Mouse (Mus musculus): ENCODE measurements at regions not wholly inside any gene's neighbourhood (a gene's known extent, or its start where the extent isn't known, plus 50 kb on each side); places are given as distances from the start of the nearest gene placed in this dataset.

DNA sequence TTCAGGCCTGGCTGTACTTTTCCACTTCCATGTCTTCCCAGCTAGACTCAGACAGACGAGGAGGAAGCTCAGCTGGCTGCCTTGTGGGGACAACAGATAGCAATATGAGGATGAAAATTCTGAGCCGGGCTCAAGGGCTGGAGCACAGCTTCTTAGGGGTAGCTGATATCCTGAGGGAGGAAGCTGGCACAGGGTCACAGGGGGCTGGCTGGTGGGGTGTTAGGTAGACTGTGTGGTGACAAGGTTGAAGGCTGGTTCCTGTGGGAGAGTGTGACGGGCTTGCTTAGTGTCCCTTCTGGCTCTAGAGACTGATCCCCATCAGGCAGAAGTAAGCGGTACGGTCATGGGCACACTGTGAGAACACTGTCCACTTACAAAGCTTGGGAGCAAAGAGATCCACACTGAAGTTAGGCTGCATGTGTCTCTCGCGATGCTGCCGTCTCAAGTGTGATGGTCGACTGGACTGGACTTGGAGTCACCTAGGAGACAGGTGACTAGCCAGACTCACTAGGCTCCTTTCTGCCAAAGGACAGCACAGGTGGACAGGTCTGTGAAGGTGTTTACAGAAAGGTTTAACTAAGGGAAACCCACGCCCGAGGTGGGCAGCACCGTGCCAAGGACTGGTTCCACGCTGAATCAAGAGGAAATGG, 111.1 kb upstream of the S1pr3 start:
- no peak for DNase-seq
- intact Hi-C loops (cut with DNase I), result loop anchor here (5.0 kb wide), 1 partner anchor 115 kb away; no protein-coding TSS in a partner anchor

GRCm38 (mm10) chr13:51299047-51299760, 109.2 kb upstream of the S1pr3 start:
- peak; percentile 56 to 59 for DNase-seq
- intact Hi-C loops (cut with DNase I), result loop anchor here (5.0 kb wide), 1 partner anchor 113 kb away; no protein-coding TSS in a partner anchor

DNA sequence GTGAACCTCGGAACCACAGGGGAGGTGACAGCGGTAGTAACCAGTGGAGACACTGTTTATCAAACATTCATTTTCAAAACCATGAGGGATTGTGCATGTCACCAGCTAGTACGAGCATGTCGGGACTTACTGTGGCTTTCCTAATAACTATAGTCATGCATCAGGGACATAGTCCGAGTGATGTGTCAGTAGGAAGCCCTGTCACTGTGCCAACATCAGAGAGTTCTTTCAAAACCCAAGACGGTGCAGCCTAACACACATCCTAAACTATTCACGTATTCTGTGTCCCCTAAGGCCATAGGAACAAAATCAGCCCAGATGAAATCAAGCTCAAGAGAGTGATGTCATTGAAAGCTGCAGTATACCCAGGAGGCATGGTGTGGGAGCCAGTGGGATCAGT, 107.0 kb upstream of the S1pr3 start:
- no peak for DNase-seq
- intact Hi-C loops (cut with DNase I), result no loop called here

GRCm38 (mm10) chr13:51303112-51303511, 105.3 kb upstream of the S1pr3 start:
- DNase-seq, result no peak
- intact Hi-C loops (cut with DNase I), result no loop called here

- DNase-seq, result no peak
- intact Hi-C loops (cut with DNase I), result no loop called here
Observed at GRCm38 (mm10) chr13:51304631-51305030, 103.8 kb upstream of the S1pr3 start.

- intact Hi-C loops (cut with DNase I), result no loop called here
- DNase-seq, result no peak
Observed at GRCm38 (mm10) chr13:51309446-51309845, 99.0 kb upstream of the S1pr3 start.

DNA sequence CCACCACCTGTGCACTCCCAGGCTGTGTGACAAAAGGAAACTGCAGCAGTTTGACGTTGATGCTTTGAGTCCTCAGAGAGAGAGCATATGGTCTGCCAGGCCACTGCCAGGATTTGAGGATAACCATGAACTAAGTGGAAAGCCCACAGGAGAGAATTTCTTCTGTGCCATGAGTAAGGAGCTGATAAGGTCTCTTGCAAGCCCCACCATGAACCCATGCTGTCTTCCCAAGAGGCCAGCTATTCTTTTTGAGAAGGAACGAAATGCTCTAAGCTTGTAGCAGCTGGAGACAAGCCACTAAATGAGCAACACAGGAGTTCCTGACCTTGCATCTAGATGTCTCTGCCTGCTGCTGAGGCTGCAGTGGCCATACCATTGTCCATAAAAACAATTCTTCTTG, 98.4 kb upstream of the S1pr3 start:
- DNase-seq, result no peak
- intact Hi-C loops (cut with DNase I), result no loop called here

DNA sequence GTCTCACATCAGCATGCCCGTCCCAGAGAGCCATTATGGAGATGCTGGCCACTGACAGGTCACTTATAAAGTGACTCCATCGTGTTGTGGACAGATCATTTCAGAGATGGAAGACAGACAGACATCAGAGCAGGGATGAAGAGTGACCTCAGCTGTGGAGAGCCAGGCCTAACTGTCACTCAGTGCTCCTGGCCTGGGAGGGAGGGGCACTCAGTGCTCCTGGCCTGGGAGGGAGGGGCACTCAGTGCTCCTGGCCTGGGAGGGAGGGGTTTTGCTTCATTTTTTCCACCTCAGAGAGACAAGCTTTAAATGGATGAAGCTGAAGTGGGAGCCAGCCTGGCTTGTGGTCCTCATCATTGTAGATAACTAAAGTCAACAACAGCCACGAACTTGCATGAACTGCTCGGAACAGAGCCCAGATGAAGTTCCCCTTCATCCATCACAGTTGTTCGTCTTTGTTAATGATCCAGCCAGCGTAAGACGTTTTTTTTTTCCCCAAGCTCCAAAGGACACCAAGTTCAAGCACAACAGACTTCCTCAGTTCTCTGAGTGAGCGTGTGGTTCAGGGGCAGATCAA, 96.7 kb upstream of the S1pr3 start:
- intact Hi-C loops (cut with DNase I), result no loop called here
- DNase-seq, result peak; percentile 46 to 56

DNA sequence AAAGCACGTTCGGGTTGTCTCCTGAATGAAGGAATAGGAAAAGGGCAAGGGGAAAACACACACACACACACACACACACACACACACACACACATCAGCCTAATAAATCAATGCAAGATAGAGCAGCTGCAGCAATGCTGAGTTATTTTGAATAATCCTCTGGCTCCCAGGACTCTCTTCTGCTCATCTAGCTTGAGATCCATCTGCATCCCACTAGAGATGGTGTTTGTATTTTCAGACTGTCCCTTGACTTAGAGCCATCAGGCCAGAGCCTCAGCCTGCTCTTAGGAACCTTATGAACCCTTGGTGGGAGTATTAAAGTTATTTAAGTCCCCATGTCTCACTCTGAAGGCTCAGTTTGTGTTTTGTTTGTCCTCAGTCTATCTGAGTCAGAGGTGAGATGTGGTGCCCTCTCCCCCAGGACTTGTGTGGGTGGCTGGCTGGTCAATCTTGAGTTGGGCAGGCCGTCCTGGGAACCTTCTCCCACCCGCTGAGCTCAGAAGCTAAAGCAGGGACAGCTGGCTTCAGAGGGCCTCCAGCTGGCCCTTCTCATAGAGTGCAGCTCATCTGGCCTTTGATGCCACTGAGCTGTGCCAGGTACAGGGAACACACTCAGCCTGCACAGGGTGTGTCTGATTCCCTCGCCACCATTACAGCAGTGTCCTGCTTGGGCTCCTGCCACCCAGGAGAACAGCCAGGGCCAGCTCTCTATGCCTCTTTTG, 95.1 kb upstream of the S1pr3 start:
- intact Hi-C loops (cut with DNase I), result no loop called here
- DNase-seq, result peak; percentile 63 to 69

- peak; percentile 76 to 77 for DNase-seq
- intact Hi-C loops (cut with DNase I), result no loop called here
Observed at GRCm38 (mm10) chr13:51314541-51314977, 93.9 kb upstream of the S1pr3 start.

GRCm38 (mm10) chr13:51315008-51315778, 93.2 kb upstream of the S1pr3 start:
- intact Hi-C loops (cut with DNase I), result no loop called here
- no peak for DNase-seq

- no peak for DNase-seq
- intact Hi-C loops (cut with DNase I), result no loop called here
Observed at GRCm38 (mm10) chr13:51315779-51316041, 92.7 kb upstream of the S1pr3 start.

DNA sequence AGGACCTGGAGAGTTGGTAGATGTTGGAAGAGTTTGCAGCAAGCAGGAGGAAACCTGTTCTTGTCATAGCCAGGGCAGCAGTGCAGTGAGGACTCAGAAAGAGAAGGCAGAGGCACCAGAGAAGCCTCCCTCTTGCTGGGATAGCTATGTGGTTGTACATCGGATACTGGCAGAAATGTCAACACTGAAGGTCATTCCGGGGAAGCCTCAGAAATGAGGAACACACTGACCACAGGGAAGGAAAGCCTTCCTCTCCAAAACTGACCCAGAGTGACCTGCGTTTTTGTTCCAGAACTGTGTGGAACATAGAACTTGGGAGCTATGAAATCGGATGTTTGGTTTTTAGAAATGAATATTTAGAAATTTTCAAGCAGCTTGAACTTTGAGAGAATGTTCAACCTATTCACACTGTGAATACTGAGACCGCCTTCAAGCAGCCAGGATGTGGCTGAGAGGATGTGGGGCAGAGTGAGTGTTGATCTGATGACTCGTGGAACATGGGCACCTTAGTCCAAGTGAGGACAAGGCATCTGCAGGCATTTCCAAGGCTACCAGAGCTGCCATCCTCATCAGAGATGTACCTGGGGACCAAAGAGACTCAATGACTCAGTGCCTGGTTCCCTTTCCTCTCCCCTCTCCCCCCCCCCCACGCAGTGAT, 85.3 kb upstream of the S1pr3 start:
- intact Hi-C loops (cut with DNase I), result no loop called here
- no peak for DNase-seq

- intact Hi-C loops (cut with DNase I), result no loop called here
- no peak for DNase-seq
Observed at GRCm38 (mm10) chr13:51324714-51325113, 83.7 kb upstream of the S1pr3 start.

DNA sequence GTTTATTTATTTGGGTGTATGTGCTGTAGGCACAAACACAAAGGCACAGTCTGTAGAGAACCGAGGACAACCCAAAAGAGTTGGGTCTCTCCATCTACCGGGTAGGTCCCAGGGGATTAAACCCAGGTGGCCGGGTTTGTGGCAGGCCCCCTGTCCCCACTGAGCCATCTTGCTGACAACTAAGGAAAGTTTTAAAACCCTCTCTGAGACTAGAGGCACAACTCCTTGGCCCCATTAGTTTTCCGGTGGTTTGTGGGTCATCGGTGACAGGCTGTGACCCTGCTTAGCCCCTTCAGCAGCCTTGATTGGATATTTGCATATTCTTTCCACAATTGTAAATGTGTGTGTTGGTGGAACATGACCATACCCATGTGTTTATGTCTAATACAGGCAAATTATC, 83.1 kb upstream of the S1pr3 start:
- intact Hi-C loops (cut with DNase I), result no loop called here
- no peak for DNase-seq

DNA sequence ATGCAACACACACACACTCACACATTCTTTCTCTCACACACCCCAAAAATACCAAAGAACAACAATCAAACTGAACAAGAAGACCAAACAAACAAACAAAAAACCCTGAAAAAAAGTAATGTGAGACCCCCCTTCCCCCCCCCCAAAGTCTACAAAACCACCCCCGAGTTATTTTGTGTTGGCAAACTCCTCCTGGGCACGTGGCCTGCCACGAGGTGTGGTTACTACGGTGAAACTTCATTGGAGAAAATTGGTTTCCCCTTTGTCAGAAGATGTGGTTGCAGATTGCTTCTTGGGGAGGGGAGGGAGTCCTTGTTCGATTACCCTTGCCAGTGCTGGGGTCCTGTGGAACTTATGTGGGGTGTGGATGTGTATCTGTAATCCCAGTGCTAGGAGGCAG, 82.3 kb upstream of the S1pr3 start:
- intact Hi-C loops (cut with DNase I), result no loop called here
- no peak for DNase-seq

DNA sequence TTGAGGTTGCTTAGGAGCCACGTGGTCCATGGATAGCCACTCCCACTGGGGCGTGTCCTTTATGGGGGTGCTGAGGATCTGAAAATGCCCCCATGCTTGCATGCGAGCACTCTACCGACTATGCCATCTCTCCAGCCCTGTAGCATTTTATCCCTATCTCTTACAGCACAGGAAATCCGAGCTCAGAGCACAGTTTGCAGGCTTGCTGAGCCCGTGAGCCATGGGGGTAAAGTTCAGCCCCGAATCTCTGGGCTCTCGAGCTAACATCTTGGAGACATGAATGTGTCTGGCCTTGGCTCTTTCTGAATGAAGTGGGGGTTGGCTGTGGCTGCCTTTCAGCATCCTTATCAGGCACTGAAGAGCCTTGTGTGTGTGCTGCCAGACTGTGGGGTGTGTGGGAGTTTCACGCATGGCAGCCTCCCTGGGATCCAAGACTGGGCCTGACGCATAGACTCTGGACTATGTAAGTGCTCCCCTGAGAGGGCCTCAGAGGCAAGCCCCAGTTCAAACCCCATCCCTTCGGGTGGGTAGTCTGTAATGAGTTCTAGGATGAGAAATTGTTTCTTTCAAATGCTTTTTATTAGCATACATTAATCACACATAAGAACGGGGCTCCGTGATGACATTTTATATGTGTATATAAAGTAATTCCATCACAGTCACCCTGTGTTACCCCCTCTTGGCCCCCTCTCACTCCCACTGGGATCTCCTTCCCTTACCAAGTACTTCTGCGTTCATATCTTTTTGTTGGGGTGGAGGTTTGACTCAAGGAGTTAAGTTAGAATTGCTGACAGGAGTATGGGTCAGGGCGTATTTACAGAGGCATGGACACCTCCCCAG, 80.1 kb upstream of the S1pr3 start:
- intact Hi-C loops (cut with DNase I), result no loop called here
- DNase-seq, result peak; percentile 73 to 74

- intact Hi-C loops (cut with DNase I), result no loop called here
- DNase-seq, result no peak
Observed at GRCm38 (mm10) chr13:51328971-51329346, 79.5 kb upstream of the S1pr3 start.

DNA sequence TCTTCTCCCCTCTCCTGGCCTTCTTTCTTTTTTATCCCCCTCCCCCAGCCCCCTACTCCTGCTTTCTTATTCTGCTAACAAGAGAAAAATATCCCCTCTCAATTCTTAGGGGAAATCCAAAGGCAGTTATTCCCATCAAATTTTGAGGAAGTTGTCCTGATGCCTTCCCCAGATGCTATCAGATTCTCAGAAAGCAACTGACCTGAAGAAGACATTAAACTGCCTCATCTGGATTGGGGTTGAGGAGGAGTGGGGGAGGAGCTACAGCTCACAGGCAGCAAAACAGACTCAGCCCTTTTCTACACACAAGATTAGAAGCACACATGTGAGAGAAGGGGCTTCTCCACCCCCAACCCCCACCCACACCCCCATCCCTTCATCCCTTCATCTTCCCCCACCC, 78.7 kb upstream of the S1pr3 start:
- DNase-seq, result no peak
- intact Hi-C loops (cut with DNase I), result no loop called here

DNA sequence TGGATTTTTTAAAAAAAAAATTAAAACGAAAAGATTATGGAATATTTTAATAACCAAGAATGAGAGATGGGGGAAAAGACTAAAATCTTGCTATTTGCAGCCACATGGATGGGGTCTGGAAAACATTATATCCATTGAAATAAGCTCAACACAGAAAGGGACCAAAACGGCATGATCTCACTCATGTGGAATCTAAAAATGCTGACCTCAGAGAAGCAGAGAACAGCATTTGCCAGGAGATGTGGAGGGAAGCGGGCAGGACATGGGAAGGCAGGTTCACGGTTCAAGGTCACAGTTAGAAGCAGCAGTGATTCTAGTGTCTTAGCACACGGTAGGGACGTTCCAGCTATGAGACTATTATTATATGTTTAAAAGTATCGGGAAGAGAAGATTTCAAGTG, 76.2 kb upstream of the S1pr3 start:
- intact Hi-C loops (cut with DNase I), result no loop called here
- DNase-seq, result peak in 1 of 2 experiments; percentile 43
